Mouse (Mus musculus) gastrocnemius, adult 18-20 months (tissue): ENCODE data around the gene Gm14151. TPM values are rescaled to one million over a fixed set of nuclear protein-coding genes. Genes with fewer than 3 reads are reported as not detected.
"Not testable (repeated sequence)": the region's sequence is repeated elsewhere in the genome, so short reads cannot be mapped to it uniquely, and the experiment has no call there.

Experiments
- DNase-seq: peaks from one replicate; pipeline ENCODE4 v3.0.0; 2021; ENCODE audit warnings: low spot score
- long read RNA-seq, 2 experiments: library from polyadenylated mRNA; stranded (forward); transcript quantifications; one replicate each; pipeline ENCODE4 v2.0.0; 2021
- total RNA-seq, 2 experiments: library from RNA; stranded (reverse); gene quantifications; 2 replicates each; pipeline ENCODE4 v1.2.3; 2021

Gm14151 gene
- not detected for total RNA-seq
- long read RNA-seq, experiment 1 = 0 reads
- long read RNA-seq, experiment 2 = 0 reads

- DNase-seq = not testable (repeated sequence)
Observed at GRCm38 (mm10) chr2:151092250-151092649, at the start of gene Gm14151. Gene Gm14151 (minus strand): TSS chr2:151092350.

GRCm38 (mm10) chr2:151097945-151098344, 5.8 kb upstream of the Gm14151 start, which contains the start of gene Gm14147:
Gene Gm14147 (plus strand): TSS chr2:151098245.
- DNase-seq = not testable (repeated sequence)

- no peak for DNase-seq
Observed at GRCm38 (mm10) chr2:151056637-151057036, 35.5 kb downstream of the Gm14151 start.

GRCm38 (mm10) chr2:151040411-151040810, 51.7 kb downstream of the Gm14151 start:
- DNase-seq = no peak

GRCm38 (mm10) chr2:151039726-151040125, 52.4 kb downstream of the Gm14151 start:
- DNase-seq = no peak

- DNase-seq = peak; percentile 94
Observed at GRCm38 (mm10) chr2:151039232-151039695, 52.9 kb downstream of the Gm14151 start, which contains the start of the genes Ninl and Nanp. Gene Ninl (minus strand): TSS chr2:151039382. Gene Nanp (minus strand): TSS chr2:151039398.

- no peak for DNase-seq
Observed at GRCm38 (mm10) chr2:151038811-151039222, 53.3 kb downstream of the Gm14151 start.

- DNase-seq = no peak
Observed at GRCm38 (mm10) chr2:151037876-151038552, 54.1 kb downstream of the Gm14151 start.

GRCm38 (mm10) chr2:151037292-151037691, 54.9 kb downstream of the Gm14151 start:
- no peak for DNase-seq

Other genes starting within 250 kb of the Gm14151 start
- 10 to 100 TPM; 23.8 to 27.8 TPM for gene Abhd12, start 187.6 kb downstream of the Gm14151 start, total RNA-seq
- 1 to 10 TPM; 1.8 to 2.1 TPM for gene Gins1, start 186.9 kb downstream of the Gm14151 start, total RNA-seq
- under 1 TPM; 0.43 to 0.47 TPM for gene Ninl, start 53.0 kb downstream of the Gm14151 start, total RNA-seq
- gene Nanp, start 53.0 kb downstream of the Gm14151 start, total RNA-seq = 1 to 10 TPM; 1.9 to 2.7 TPM
- gene Gm14147, start 5.9 kb upstream of the Gm14151 start, total RNA-seq = not detected